Mouse (Mus musculus) heart, postnatal 0 days (tissue): Measurements from ENCODE around the gene Rmdn3. TPM values are rescaled to one million over a fixed set of nuclear protein-coding genes. Genes with fewer than 3 reads are reported as not detected.

Source experiments
- ATAC-seq: fragments of 200-750 bp; cut with Nextera tagmentation; 2 replicates; pipeline ENCODE4 v1.8.0; 2017; ENCODE audit warnings: low read depth, moderate number of reproducible peaks, moderate library complexity; ENCODE audit not compliant: insufficient read depth
- DNase-seq: peaks from one replicate; pipeline ENCODE4 v3.0.0-alpha.2; 2016; ENCODE audit warnings: low spot score
- H3K27ac ChIP-seq: fragments of 300-500 bp; sonication (generic); 2 replicates; pipeline ENCODE4 v1.5.1; 2014; ENCODE audit warnings: low read depth, mild to moderate bottlenecking
- H3K27me3 ChIP-seq: fragments of 300-500 bp; sonication (generic); 2 replicates; pipeline ENCODE4 v1.6.1; 2014; ENCODE audit warnings: low read length, mixed read lengths; ENCODE audit not compliant: control insufficient read depth, insufficient read depth
- H3K36me3 ChIP-seq: fragments of 300-500 bp; sonication (generic); replicated peaks from 2 replicates; pipeline ENCODE4 v1.6.1; 2014; ENCODE audit warnings: low read length, mixed read lengths; ENCODE audit not compliant: control insufficient read depth, insufficient read depth
- H3K4me1 ChIP-seq: fragments of 300-500 bp; sonication (generic); 2 replicates; pipeline ENCODE4 v1.6.1; 2014; ENCODE audit warnings: antibody characterized with exemption; ENCODE audit not compliant: control insufficient read depth, insufficient read depth
- H3K4me2 ChIP-seq: fragments of 300-500 bp; sonication (generic); 2 replicates; pipeline ENCODE4 v1.6.1; 2014; ENCODE audit warnings: low read depth, mild to moderate bottlenecking, low read length, moderate library complexity
- H3K4me3 ChIP-seq: fragments of 300-500 bp; sonication (generic); 2 replicates; pipeline ENCODE4 v1.5.1; 2014; ENCODE audit warnings: low read depth, low read length
- H3K9ac ChIP-seq: fragments of 300-500 bp; sonication (generic); replicated peaks from 2 replicates; pipeline ENCODE4 v1.6.1; 2014; ENCODE audit warnings: low read depth, low read length, mixed read lengths
- H3K9me3 ChIP-seq: fragments of 300-500 bp; sonication (generic); replicated peaks from 2 replicates; pipeline ENCODE4 v1.6.1; 2016; ENCODE audit warnings: low read length; ENCODE audit not compliant: control insufficient read depth
- CTCF ChIP-seq: IDR thresholded peaks from 2 replicates; pipeline ENCODE4 v1.5.1; 2016; ENCODE audit warnings: antibody characterized with exemption, control low read depth, low read depth
- EP300 ChIP-seq: IDR thresholded peaks from 2 replicates; pipeline ENCODE4 v1.6.1; 2016; ENCODE audit warnings: antibody characterized with exemption, low read depth
- polyA plus RNA-seq: library from polyadenylated mRNA; unstranded; fragments of >200 nt; fragmentation: Nextera tagmentation; extraction: Ambion mirVana; gene quantifications from 2 replicates; pipeline ENCODE4 v1.2.1, GENCODE M21; 2015
- total RNA-seq: library from RNA; depleted of rRNA; stranded (reverse); fragments of >200 nt; gene quantifications from 2 replicates; pipeline ENCODE4 v1.2.3, GENCODE M21; 2014; ENCODE audit warnings: low replicate concordance; rRNA removed

Rmdn3 gene
- total and polyA plus RNA-seq, 2 experiments from 2014 or later, result 14.4 to 17.0 TPM

DNA sequence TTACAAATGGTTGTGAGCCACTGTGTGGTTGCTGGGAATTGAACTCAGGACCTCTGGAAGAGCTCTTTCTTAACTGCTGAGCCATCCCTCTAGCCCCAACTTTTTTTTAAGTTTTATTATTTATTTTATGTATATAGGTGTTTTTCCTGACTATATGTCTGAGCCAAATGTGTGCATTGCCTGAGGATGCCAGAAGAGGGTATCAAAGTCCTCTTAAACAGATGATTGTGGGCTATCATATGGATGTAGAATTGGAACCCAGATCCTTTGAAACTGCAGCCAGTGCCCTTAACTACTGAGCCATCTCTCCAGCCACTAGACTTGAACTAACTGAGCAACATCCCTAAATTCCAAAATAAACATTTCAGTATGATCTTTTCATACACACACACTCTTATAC lies 55.3 kb downstream of the Rmdn3 start:
- TF ChIP-seq EP300 (no peak), CTCF (no peak)
- no peak for DNase-seq
- Histone ChIP-seq H3K36me3 (peaks cover 52% of the 10 kb centered on the region), H3K9me3 (no peaks in the 10 kb centered on the region), H3K27ac (no peak overlapping the region), H3K4me1 (no peaks in the 10 kb centered on the region), H3K9ac (no peak overlapping the region), H3K4me2 (no peak overlapping the region), H3K4me3 (no peak overlapping the region), H3K27me3 (no peaks in the 10 kb centered on the region)
- ATAC-seq, result no peak

Other genes with a start within 250 kb of the Rmdn3 start
- 10.8 and 15.3 TPM in 2 replicates for gene Chst14, start 230.5 kb downstream of the Rmdn3 start, total RNA-seq
- gene Chst14, start 230.5 kb downstream of the Rmdn3 start, polyA plus RNA-seq, result 12.8 and 14.3 TPM in 2 replicates
- 14.7 and 19.1 TPM in 2 replicates for gene Ccdc32, start 127.6 kb downstream of the Rmdn3 start, total RNA-seq
- gene Ccdc32, start 127.6 kb downstream of the Rmdn3 start, polyA plus RNA-seq, result 20.7 and 21.1 TPM in 2 replicates
- 8.8 and 14.3 TPM in 2 replicates for gene Rpusd2, start 122.2 kb downstream of the Rmdn3 start, total RNA-seq
- 2.6 and 3.3 TPM in 2 replicates for gene Rpusd2, start 122.2 kb downstream of the Rmdn3 start, polyA plus RNA-seq
- 9.1 and 50.5 TPM in 2 replicates for gene Knl1, start 109.9 kb downstream of the Rmdn3 start, total RNA-seq
- gene Knl1, start 109.9 kb downstream of the Rmdn3 start, polyA plus RNA-seq, result 12.6 and 14.5 TPM in 2 replicates
- 2.7 and 10.9 TPM in 2 replicates for gene Rad51, start 44.2 kb downstream of the Rmdn3 start, total RNA-seq
- gene Rad51, start 44.2 kb downstream of the Rmdn3 start, polyA plus RNA-seq, result 7.7 and 8.1 TPM in 2 replicates
- 1.5 and 12.0 TPM in 2 replicates for gene Gchfr, start 10.7 kb upstream of the Rmdn3 start, total RNA-seq
- gene Gchfr, start 10.7 kb upstream of the Rmdn3 start, polyA plus RNA-seq, result 5.6 and 5.7 TPM in 2 replicates
- gene Gm14137, start 17.5 kb upstream of the Rmdn3 start, total RNA-seq, result not detected in 2 replicates
- gene Gm14137, start 17.5 kb upstream of the Rmdn3 start, polyA plus RNA-seq, result 0.07 and 0.12 TPM in 2 replicates
- gene Zfyve19, start 51.6 kb upstream of the Rmdn3 start, total RNA-seq, result 17.7 and 26.4 TPM in 2 replicates
- 26.9 and 27.3 TPM in 2 replicates for gene Zfyve19, start 51.6 kb upstream of the Rmdn3 start, polyA plus RNA-seq
- 8.4 and 18.7 TPM in 2 replicates for gene Dnajc17, start 51.8 kb upstream of the Rmdn3 start, total RNA-seq
- gene Dnajc17, start 51.8 kb upstream of the Rmdn3 start, polyA plus RNA-seq, result 8.8 and 9.1 TPM in 2 replicates
- not detected in 2 replicates for gene Ppp1r14d, start 72.9 kb upstream of the Rmdn3 start, total RNA-seq
- not detected in 2 replicates for gene Ppp1r14d, start 72.9 kb upstream of the Rmdn3 start, polyA plus RNA-seq
- 11.6 and 11.7 TPM in 2 replicates for gene Spint1, start 80.3 kb upstream of the Rmdn3 start, total RNA-seq
- gene Spint1, start 80.3 kb upstream of the Rmdn3 start, polyA plus RNA-seq, result 0.14 and 0.34 TPM in 2 replicates
- gene Rhov, start 114.2 kb upstream of the Rmdn3 start, total RNA-seq, result 3.4 TPM in 1 of 2 replicates, not detected in the other
- 0.19 TPM in 1 of 2 replicates, not detected in the other for gene Rhov, start 114.2 kb upstream of the Rmdn3 start, polyA plus RNA-seq
- gene Vps18, start 131.7 kb upstream of the Rmdn3 start, total RNA-seq, result 14.3 and 16.2 TPM in 2 replicates
- 8.0 and 8.3 TPM in 2 replicates for gene Vps18, start 131.7 kb upstream of the Rmdn3 start, polyA plus RNA-seq
- 5.0 and 6.6 TPM in 2 replicates for gene Dll4, start 168.8 kb upstream of the Rmdn3 start, total RNA-seq
- gene Dll4, start 168.8 kb upstream of the Rmdn3 start, polyA plus RNA-seq, result 5.7 and 6.2 TPM in 2 replicates
- gene Chac1, start 194.2 kb upstream of the Rmdn3 start, total RNA-seq, result 0.11 and 0.27 TPM in 2 replicates
- 0.30 and 0.52 TPM in 2 replicates for gene Chac1, start 194.2 kb upstream of the Rmdn3 start, polyA plus RNA-seq